Mouse (Mus musculus) G1E (cell line): ENCODE data around the gene Dennd2a.

Experiments used
- CTCF ChIP-seq: IDR thresholded peaks from 2 replicates; pipeline ENCODE4 v1.5.1; 2012; ENCODE audit warnings: low read depth, low read length, inconsistent platforms, mixed read lengths
- GATA2 ChIP-seq: IDR thresholded peaks from 2 replicates; pipeline ENCODE4 v1.6.1; 2012; ENCODE audit warnings: low read depth, low read length, inconsistent platforms, borderline replicate concordance

DNA sequence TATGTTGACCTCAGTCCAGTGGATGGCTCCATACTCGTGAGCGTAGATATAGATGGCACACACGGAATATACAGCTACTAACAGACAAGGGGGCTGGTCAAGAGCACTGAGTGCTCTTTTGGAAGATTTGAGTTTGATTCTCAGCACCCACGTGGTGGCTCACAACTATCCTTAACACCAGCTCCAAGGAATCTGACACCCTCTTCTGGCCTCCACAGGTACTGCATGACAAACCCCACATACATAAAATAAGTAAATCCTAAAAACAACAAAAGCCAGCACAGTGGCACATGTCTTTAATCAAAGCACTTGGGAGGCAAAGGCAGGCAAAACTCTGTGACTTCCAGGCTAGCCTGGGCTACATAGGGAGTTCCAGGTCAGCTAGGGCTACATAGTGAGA, 74.0 kb downstream of the Dennd2a start:
- TF ChIP-seq CTCF (no peak), GATA2 (no peak)
